Mouse (Mus musculus) myocyte (in vitro differentiated cells): Measurements from ENCODE around the gene F11r.

Experiments
- CEBPB ChIP-seq: IDR thresholded peaks from 2 replicates; pipeline ENCODE4 v1.6.1; 2011; ENCODE audit warnings: mild to moderate bottlenecking, moderate library complexity; ENCODE audit not compliant: poor library complexity, insufficient read depth, severe bottlenecking
- E2F4 ChIP-seq: IDR thresholded peaks from one replicate; pipeline ENCODE4 v1.6.1; 2011; ENCODE audit warnings: mild to moderate bottlenecking, control low read depth, moderate library complexity; ENCODE audit not compliant: insufficient read depth
- MAX ChIP-seq: IDR thresholded peaks from one replicate; pipeline ENCODE4 v1.6.1; 2011; ENCODE audit warnings: low read depth, mild to moderate bottlenecking, control low read depth
- MYOD1 ChIP-seq, 3 experiments: IDR thresholded peaks; one replicate each; pipeline ENCODE4 v1.6.1; 2011; ENCODE audit warnings: control low read depth in 2 of 3, low read depth in 2 of 3, mild to moderate bottlenecking in 2 of 3, moderate library complexity in 1 of 3; ENCODE audit not compliant: insufficient read length in 2 of 3, control insufficient read depth in 1 of 3
- POLR2A ChIP-seq: IDR thresholded peaks from one replicate; pipeline ENCODE4 v1.6.1; 2011; ENCODE audit warnings: low read depth, mild to moderate bottlenecking, control low read depth, moderate library complexity; ENCODE audit not compliant: insufficient read length
- POLR2AphosphoS2 ChIP-seq: IDR thresholded peaks from one replicate; pipeline ENCODE4 v1.6.1; 2011; ENCODE audit warnings: low read depth, control low read depth; ENCODE audit not compliant: insufficient read length
- USF1 ChIP-seq: IDR thresholded peaks from one replicate; pipeline ENCODE4 v1.6.1; 2011; ENCODE audit warnings: low read depth, mild to moderate bottlenecking, control low read depth, moderate library complexity

DNA sequence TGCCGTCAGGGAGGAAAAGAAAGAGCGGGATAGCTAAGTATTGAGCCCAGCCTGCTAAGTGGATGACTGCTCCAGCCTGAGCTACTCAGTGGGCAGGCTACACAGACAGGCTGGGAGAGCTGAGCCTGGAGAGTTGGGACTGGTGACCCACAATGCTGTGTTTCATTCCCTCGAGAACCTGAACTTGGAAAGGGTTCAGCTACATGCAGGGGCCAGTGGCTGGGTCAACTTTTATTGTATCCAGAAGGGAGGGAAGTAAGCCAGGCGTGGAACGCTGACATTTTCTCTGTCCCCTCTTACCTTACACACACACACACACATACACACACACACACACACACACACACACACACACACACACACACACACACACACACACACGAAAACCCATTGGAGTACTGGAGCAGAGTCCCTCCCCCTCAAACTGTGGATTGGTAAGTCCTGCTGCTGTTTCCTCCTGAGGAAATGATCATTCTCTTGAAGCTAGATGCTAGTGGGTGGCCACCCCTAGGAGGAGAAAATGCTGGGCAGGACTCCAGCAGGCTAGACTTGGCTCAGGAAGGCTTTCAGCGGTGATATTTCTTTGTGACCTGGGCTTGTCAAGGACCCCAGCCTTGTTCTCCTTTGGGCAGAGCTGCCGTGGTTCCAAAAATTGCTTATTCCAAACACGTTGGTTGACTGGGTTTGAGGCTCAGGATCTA lies 2.8 kb downstream of the F11r start:
- TF ChIP-seq POLR2A (no peak), USF1 (no peak), E2F4 (no peak), MYOD1 (IDR thresholded peaks at IDR 0.05; ENCODE audit: control insufficient read depth in 1 of 3, insufficient read length in 2 of 3, low read depth in 2 of 3) (no peak), POLR2AphosphoS2 (no peak), MAX (no peak), CEBPB (no peak)
